Mouse (Mus musculus) MEL (cell line): Measurements from ENCODE around the gene Cpt1a. TPM values are rescaled to one million over a fixed set of nuclear protein-coding genes. Genes with fewer than 3 reads are reported as not detected.
A peak's percentile ranks its signal among the peaks of the same experiment; 100 is the strongest.

Experiments
- DNase-seq: peaks from one replicate; pipeline ENCODE4 v3.0.0; 2011; ENCODE audit warnings: low read depth, low spot score
- H3K27ac ChIP-seq: 2 replicates; pipeline ENCODE4 v1.5.1; 2012; ENCODE audit warnings: low read depth, mild to moderate bottlenecking, control low read depth, low read length, moderate library complexity; ENCODE audit not compliant: control insufficient read depth
- H3K27me3 ChIP-seq, 2 experiments: fragments of 150-350 bp in 1 of 2; sonication (generic) in 1 of 2; 2 replicates each; pipeline ENCODE4 v1.6.1; 2012; ENCODE audit warnings: low read length in 2 of 2, mild to moderate bottlenecking in 2 of 2, improper control_type of control experiment in 1 of 2, moderate library complexity in 1 of 2; ENCODE audit not compliant: insufficient read depth in 2 of 2, control insufficient read depth in 1 of 2
- H3K36me3 ChIP-seq, 2 experiments: 2 replicates each; pipeline ENCODE4 v1.6.1; 2012 to 2014; ENCODE audit warnings: low read length in 2 of 2, improper control_type of control experiment in 1 of 2, inconsistent platforms in 1 of 2, mild to moderate bottlenecking in 1 of 2; ENCODE audit not compliant: insufficient read depth in 2 of 2, control insufficient read depth in 1 of 2
- H3K4me1 ChIP-seq, 2 experiments: fragments of 150-350 bp in 1 of 2; sonication (generic) in 1 of 2; 2 replicates each; pipeline ENCODE4 v1.6.1; 2012; ENCODE audit warnings: low read length in 2 of 2, improper control_type of control experiment in 1 of 2, mild to moderate bottlenecking in 1 of 2; ENCODE audit not compliant: insufficient read depth in 2 of 2, control insufficient read depth in 1 of 2
- H3K4me3 ChIP-seq, 2 experiments: fragments of 150-350 bp in 1 of 2; sonication (generic) in 1 of 2; 2 replicates each; pipeline ENCODE4 v1.5.1; 2012; ENCODE audit warnings: low read depth in 2 of 2, low read length in 2 of 2, mild to moderate bottlenecking in 2 of 2, moderate library complexity in 2 of 2, control low read depth in 1 of 2, improper control_type of control experiment in 1 of 2; ENCODE audit not compliant: control insufficient read depth in 1 of 2, insufficient read depth in 1 of 2
- H3K79me2 ChIP-seq: 2 replicates; pipeline ENCODE4 v1.6.1; 2012; ENCODE audit warnings: mild to moderate bottlenecking, low read length, moderate library complexity; ENCODE audit not compliant: control insufficient read depth, poor library complexity, insufficient read depth
- H3K9ac ChIP-seq: 2 replicates; pipeline ENCODE4 v1.6.1; 2012; ENCODE audit warnings: low read depth, mild to moderate bottlenecking, control low read depth, low read length, moderate library complexity; ENCODE audit not compliant: control insufficient read depth, poor library complexity, severe bottlenecking
- H3K9me3 ChIP-seq: fragments of 150-350 bp; sonication (generic); replicated peaks from 2 replicates; pipeline ENCODE4 v1.6.1; 2012; ENCODE audit warnings: mild to moderate bottlenecking, low read length, improper control_type of control experiment, moderate library complexity; ENCODE audit not compliant: insufficient read depth
- BHLHE40 ChIP-seq: IDR thresholded peaks from 2 replicates; pipeline ENCODE4 v1.6.1; 2012; ENCODE audit warnings: low read depth, mild to moderate bottlenecking, inconsistent platforms, low read length, improper control_type of control experiment, borderline replicate concordance
- CHD1 ChIP-seq: IDR thresholded peaks from 2 replicates; pipeline ENCODE4 v1.6.1; 2012; ENCODE audit warnings: low read depth, mild to moderate bottlenecking, inconsistent platforms, low read length, improper control_type of control experiment
- CHD2 ChIP-seq: IDR thresholded peaks from 2 replicates; pipeline ENCODE4 v1.6.1; 2011; ENCODE audit warnings: low read length, improper control_type of control experiment
- CTCF ChIP-seq, 3 experiments: IDR thresholded peaks in 2 of 3; conservative IDR thresholded peaks in 1 of 3; 2 replicates each; pipeline ENCODE4 v1.5.1; 2011 to 2012; ENCODE audit warnings: low read length in 3 of 3, low read depth in 2 of 3, mild to moderate bottlenecking in 2 of 3, improper control_type of control experiment in 1 of 3, inconsistent platforms in 1 of 3, mixed read lengths in 1 of 3, moderate library complexity in 1 of 3; ENCODE audit not compliant: control insufficient read depth in 1 of 3, insufficient read depth in 1 of 3, poor library complexity in 1 of 3, severe bottlenecking in 1 of 3
- E2F4 ChIP-seq: IDR thresholded peaks from 2 replicates; pipeline ENCODE4 v1.6.1; 2011; ENCODE audit warnings: low read depth, low read length, improper control_type of control experiment, borderline replicate concordance
- ELF1 ChIP-seq: IDR thresholded peaks from 2 replicates; pipeline ENCODE4 v1.6.1; 2014; ENCODE audit warnings: low read depth, mild to moderate bottlenecking, inconsistent platforms, low read length, improper control_type of control experiment, moderate library complexity
- ETS1 ChIP-seq: IDR thresholded peaks from 2 replicates; pipeline ENCODE4 v1.6.1; 2012; ENCODE audit warnings: low read depth, mild to moderate bottlenecking, inconsistent platforms, low read length, improper control_type of control experiment, moderate library complexity
- GABPA ChIP-seq: IDR thresholded peaks from 2 replicates; pipeline ENCODE4 v1.6.1; 2012; ENCODE audit warnings: low read depth, mild to moderate bottlenecking, inconsistent platforms, low read length, improper control_type of control experiment, moderate library complexity
- GATA1 ChIP-seq: IDR thresholded peaks from 2 replicates; pipeline ENCODE4 v1.6.1; 2011; ENCODE audit warnings: low read depth, low read length, improper control_type of control experiment
- HCFC1 ChIP-seq: IDR thresholded peaks from 2 replicates; pipeline ENCODE4 v1.6.1; 2012; ENCODE audit warnings: low read depth, mild to moderate bottlenecking, inconsistent platforms, low read length, improper control_type of control experiment, moderate library complexity
- KAT2A ChIP-seq: conservative IDR thresholded peaks from 2 replicates; pipeline ENCODE4 v1.6.1; 2012; ENCODE audit warnings: low read depth, low read length, improper control_type of control experiment, inconsistent platforms
- MAX ChIP-seq: IDR thresholded peaks from 2 replicates; pipeline ENCODE4 v1.6.1; 2011; ENCODE audit warnings: low read length, improper control_type of control experiment
- MXI1 ChIP-seq: IDR thresholded peaks from 2 replicates; pipeline ENCODE4 v1.6.1; 2011; ENCODE audit warnings: mild to moderate bottlenecking, low read depth, low read length, improper control_type of control experiment
- MYB ChIP-seq: IDR thresholded peaks from 2 replicates; pipeline ENCODE4 v1.6.1; 2011; ENCODE audit warnings: mild to moderate bottlenecking, low read depth, low read length, improper control_type of control experiment
- MYC ChIP-seq: IDR thresholded peaks from 2 replicates; pipeline ENCODE4 v1.6.1; 2011; ENCODE audit warnings: low read depth, mild to moderate bottlenecking, low read length, improper control_type of control experiment, moderate library complexity
- NRF1 ChIP-seq: IDR thresholded peaks from 2 replicates; pipeline ENCODE4 v1.6.1; 2014; ENCODE audit warnings: low read depth, mild to moderate bottlenecking, inconsistent platforms, low read length, improper control_type of control experiment, moderate library complexity; ENCODE audit not compliant: poor library complexity, insufficient read depth, severe bottlenecking
- POLR2AphosphoS5 ChIP-seq: IDR thresholded peaks from 2 replicates; pipeline ENCODE4 v1.6.1; 2012; ENCODE audit warnings: low read depth, borderline replicate concordance, mild to moderate bottlenecking, inconsistent platforms, low read length, moderate library complexity, mixed read lengths
- RAD21 ChIP-seq: IDR thresholded peaks from 2 replicates; pipeline ENCODE4 v1.6.1; 2011; ENCODE audit warnings: mild to moderate bottlenecking, low read depth, low read length, improper control_type of control experiment
- RCOR1 ChIP-seq: IDR thresholded peaks from 2 replicates; pipeline ENCODE4 v1.6.1; 2012; ENCODE audit warnings: low read depth, mild to moderate bottlenecking, inconsistent platforms, low read length, improper control_type of control experiment
- SMC3 ChIP-seq: IDR thresholded peaks from 2 replicates; pipeline ENCODE4 v1.6.1; 2011; ENCODE audit warnings: low read depth, low read length, improper control_type of control experiment
- TBP ChIP-seq: IDR thresholded peaks from 2 replicates; pipeline ENCODE4 v1.8.0; 2011; ENCODE audit warnings: low read depth, low read length, improper control_type of control experiment
- TCF12 ChIP-seq: IDR thresholded peaks from 2 replicates; pipeline ENCODE4 v1.6.1; 2014; ENCODE audit warnings: low read depth, mild to moderate bottlenecking, inconsistent platforms, low read length, improper control_type of control experiment, moderate library complexity
- UBTF ChIP-seq: IDR thresholded peaks from 2 replicates; pipeline ENCODE4 v1.6.1; 2012; ENCODE audit warnings: low read depth, mild to moderate bottlenecking, inconsistent platforms, low read length, improper control_type of control experiment, moderate library complexity, borderline replicate concordance; ENCODE audit not compliant: insufficient read depth
- USF1 ChIP-seq: IDR thresholded peaks from 2 replicates; pipeline ENCODE4 v1.6.1; 2014; ENCODE audit warnings: low read depth, mild to moderate bottlenecking, inconsistent platforms, low read length, improper control_type of control experiment, moderate library complexity
- ZC3H11A ChIP-seq: IDR thresholded peaks from 2 replicates; pipeline ENCODE4 v1.6.1; 2012; ENCODE audit warnings: low read depth, mild to moderate bottlenecking, inconsistent platforms, low read length, improper control_type of control experiment
- ZKSCAN1 ChIP-seq: IDR thresholded peaks from 2 replicates; pipeline ENCODE4 v1.6.1; 2012; ENCODE audit warnings: low read depth, mild to moderate bottlenecking, inconsistent platforms, low read length, improper control_type of control experiment, moderate library complexity
- ZMIZ1 ChIP-seq: IDR thresholded peaks from 2 replicates; pipeline ENCODE4 v1.6.1; 2012; ENCODE audit warnings: low read depth, mild to moderate bottlenecking, inconsistent platforms, low read length, improper control_type of control experiment, moderate library complexity
- polyA plus RNA-seq, 2 experiments: library from polyadenylated mRNA; stranded (reverse) in 1 of 2; unstranded in 1 of 2; fragments of >175 nt in 1 of 2; fragments of >200 nt in 1 of 2; gene quantifications; 2 replicates each; pipeline versions ENCODE4 v1.2.1 to v1.2.4; 2012; ENCODE audit warnings: low replicate concordance in 2 of 2, low read depth in 1 of 2; ENCODE audit not compliant: insufficient read length in 2 of 2, insufficient read depth in 1 of 2, missing spikeins in 1 of 2
- total RNA-seq: library from RNA; depleted of rRNA; stranded (reverse); fragments of 300-350 nt; gene quantifications from 2 replicates; pipeline ENCODE4 v1.2.3, GENCODE M21; 2012

Cpt1a gene
- total and polyA plus RNA-seq, 3 experiments = 16.1 to 40.4 TPM; not detected in 1

GRCm38 (mm10) chr19:3281886-3282285 is 40.2 kb upstream of the Cpt1a start:
- H3K27me3 ChIP-seq = no peaks in the 10 kb centered on the region
- H3K4me1 ChIP-seq = peaks cover 0 to 14% of the 10 kb centered on the region in 2 experiments; a peak in 3 of 4 replicates
- H3K79me2 ChIP-seq = peaks cover 32% of the 10 kb centered on the region
- no peaks in the 10 kb centered on the region for H3K9me3 ChIP-seq
- TF ChIP-seq CHD1 (no peak), TCF12 (no peak), MAX (peak; percentile 61), CHD2 (no peak), MYC (peak; percentile 45; the same call in 1 of the 2 replicates), HCFC1 (0 out of 2 replicates have a peak, but pooled peaks have one; percentile 24), MXI1 (peak; percentile 63)
- DNase-seq = peak; percentile 41
- H3K4me3 ChIP-seq = peak overlapping the region; percentile 90 to 99
- H3K36me3 ChIP-seq = peaks cover 0 to 11% of the 10 kb centered on the region in 2 experiments; a peak in 2 of 4 replicates
- H3K27ac ChIP-seq = no peak overlapping the region
- peak overlapping the region; percentile 97 for H3K9ac ChIP-seq

DNA sequence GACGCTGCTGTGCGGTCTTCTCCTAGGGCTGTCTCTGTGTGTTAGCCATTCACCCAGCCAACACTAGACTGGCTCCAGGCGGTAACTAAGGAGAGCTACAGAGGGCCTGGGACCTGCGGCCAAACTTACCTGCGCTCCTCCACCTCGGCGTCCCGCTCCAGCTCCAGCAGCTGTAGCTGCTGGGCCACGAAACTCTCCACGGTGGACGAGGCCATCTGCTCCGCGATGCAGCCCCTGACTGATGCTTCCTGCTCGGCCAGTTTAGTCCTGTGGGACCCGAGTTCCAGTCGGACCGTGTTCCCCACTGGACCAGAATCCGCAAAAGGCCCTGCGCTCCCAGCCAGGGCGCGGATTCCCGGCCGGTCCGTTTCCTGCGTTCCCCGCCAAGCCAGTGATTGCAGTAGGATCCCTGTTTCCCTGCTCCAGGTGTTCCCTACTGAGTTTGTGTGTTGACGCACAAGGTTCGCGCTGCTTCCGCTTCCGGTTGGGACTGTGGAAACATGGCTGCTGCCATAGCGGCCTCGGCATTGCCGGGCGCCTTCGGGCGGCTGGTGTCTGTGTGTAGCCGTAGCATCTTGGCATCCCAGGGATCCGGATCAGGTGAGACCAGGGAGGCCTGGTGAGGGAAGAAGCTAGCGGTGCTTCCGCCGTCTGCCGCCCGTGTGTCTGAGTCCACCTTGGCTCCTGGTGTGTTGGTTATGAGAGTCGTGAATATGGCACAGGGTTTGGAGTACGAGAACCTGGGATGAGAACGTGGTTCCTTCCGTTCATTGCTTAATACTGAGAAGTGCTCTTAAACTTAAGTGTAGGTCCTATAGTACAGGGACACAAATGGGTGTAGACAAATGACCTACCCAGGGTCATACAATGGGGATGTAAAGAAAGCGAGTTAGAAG is 39.3 kb upstream of the Cpt1a start, which contains the start of the genes Mrpl21 and Ighmbp2:
Mrpl21 (plus strand) TSS at position 330 of the 896 bp plus-strand sequence.
Ighmbp2 (minus strand) TSS at position 446 of the 896 bp plus-strand sequence.
- DNase-seq = peak; percentile 94
- Histone ChIP-seq H3K27ac (peak within 1 kb of the TSS; percentile 65), H3K9me3 (no peaks in the 10 kb centered on the region)
- TF ChIP-seq TCF12 (peak; percentile 79; the same call in 1 of the 2 replicates), SMC3 (no peak), BHLHE40 (no peak), GABPA (no peak), CHD2 (no peak), ELF1 (peak; percentile 85), MXI1 (peak; percentile 91), ZMIZ1 (no peak), RAD21 (no peak), POLR2AphosphoS5 (no peak; the same call in 1 of the 2 replicates), GATA1 (no peak), CHD1 (no peak), ZKSCAN1 (no peak), TBP (peak; percentile 88), UBTF (no peak), CTCF (IDR thresholded peaks at IDR 0.05 in 2 of 3, conservative IDR thresholded peaks at IDR 0.05 in 1 of 3; ENCODE audit: control insufficient read depth in 1 of 3, insufficient read depth in 1 of 3, low read depth in 2 of 3, low read length in 3 of 3, poor library complexity in 1 of 3, severe bottlenecking in 1 of 3) (no peak), ZC3H11A (no peak), KAT2A (peak; percentile 89), USF1 (0 out of 2 replicates have a peak, but pooled peaks have one; percentile 23), RCOR1 (peak; percentile 60; the same call in 1 of the 2 replicates), NRF1 (peak; percentile 3; the same call in 1 of the 2 replicates), MAX (0 out of 2 replicates have a peak, but pooled peaks have one; percentile 58), MYB (no peak), E2F4 (no peak), MYC (peak; percentile 53), ETS1 (peak; percentile 22; the same call in 1 of the 2 replicates), HCFC1 (peak; percentile 95)

More for the DNA sequence above, 39.3 kb upstream of the Cpt1a start, which contains the start of the genes Mrpl21 and Ighmbp2:
- H3K4me3 ChIP-seq = peak within 1 kb of the TSS; percentile 90 to 99
- H3K79me2 ChIP-seq = peaks cover 32% of the 10 kb centered on the region
- H3K27me3 ChIP-seq = no peaks in the 10 kb centered on the region
- peak within 1 kb of the TSS; percentile 97 for H3K9ac ChIP-seq
- H3K4me1 ChIP-seq = peaks cover 0 to 14% of the 10 kb centered on the region in 2 experiments; a peak in 3 of 4 replicates
- peaks cover 0 to 11% of the 10 kb centered on the region in 2 experiments; a peak in 2 of 4 replicates for H3K36me3 ChIP-seq
